Mouse (Mus musculus): ENCODE measurements around the gene Rpl11. TPM values are rescaled to one million over a fixed set of nuclear protein-coding genes. Genes with fewer than 3 reads are reported as not detected.

The Rpl11 gene
- polyA plus RNA-seq, 1 experiment from 2014 or later, result 211 TPM

DNA sequence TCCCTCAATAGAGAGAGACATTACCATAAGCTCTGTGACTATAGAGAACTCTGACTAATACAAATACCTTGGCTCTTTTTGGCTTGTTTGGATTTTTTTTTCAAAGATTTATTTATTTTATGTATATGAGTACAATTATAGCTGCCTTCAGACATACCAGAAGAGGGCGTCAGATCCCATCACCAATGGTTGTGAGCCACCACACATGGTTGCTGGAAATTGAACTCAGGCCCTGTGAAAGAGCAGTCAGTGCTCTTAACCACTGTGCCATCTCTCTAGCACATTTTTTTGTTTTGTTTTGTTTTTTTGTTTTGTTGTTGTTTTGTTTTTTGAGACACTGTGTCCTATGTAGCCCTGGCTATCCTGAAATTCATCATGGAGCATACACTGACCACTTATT lies 27.9 kb downstream of the Rpl11 start:
- H3K9ac ChIP-seq (ENCODE audit: low read length), result no peak overlapping the region
- H3K4me1 ChIP-seq (ENCODE audit: control insufficient read depth, insufficient read depth, low read length), result peaks cover 3% of the 10 kb centered on the region; the same call in 1 of the 2 replicates
- no peaks in the 10 kb centered on the region for H3K27me3 ChIP-seq (ENCODE audit: control insufficient read depth, insufficient read depth, low read length)
- H3K27ac ChIP-seq (ENCODE audit: low read length), result no peak overlapping the region
- 48% methylated on average over 1 of the region's 1 CpGs for WGBS
- no peak for ATAC-seq (replicated peaks; ENCODE audit: extremely low read depth, insufficient read depth, low FRiP score)
- no peak overlapping the region for H3K4me2 ChIP-seq (ENCODE audit: low read depth, low read length)
- H3K9me3 ChIP-seq (replicated peaks; ENCODE audit: control insufficient read depth, low read length), result no peaks in the 10 kb centered on the region
- no peak overlapping the region for H3K4me3 ChIP-seq (ENCODE audit: low read length)
- H3K36me3 ChIP-seq (ENCODE audit: control insufficient read depth, insufficient read depth), result no peaks in the 10 kb centered on the region

DNA sequence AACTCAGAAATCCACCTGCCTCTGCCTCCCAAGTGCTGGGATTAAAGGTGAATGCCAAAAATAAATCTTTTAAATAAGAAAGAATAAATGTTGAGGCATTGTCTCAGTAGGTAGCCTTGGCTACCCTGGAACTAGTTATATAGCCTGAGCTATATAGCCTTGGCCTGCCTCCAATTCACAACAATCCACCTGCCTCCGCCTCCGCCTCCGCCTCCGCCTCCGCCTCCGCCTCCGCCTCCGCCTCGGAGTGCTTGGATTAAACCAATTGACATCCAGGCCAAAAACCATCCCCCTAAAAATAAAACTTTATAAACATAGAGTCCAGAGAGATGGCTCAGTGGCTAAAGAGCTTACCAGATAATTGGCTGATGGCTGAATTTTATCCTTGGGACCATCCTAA lies 30.3 kb downstream of the Rpl11 start:
- no peaks in the 10 kb centered on the region for H3K36me3 ChIP-seq (ENCODE audit: control insufficient read depth, insufficient read depth)
- H3K9ac ChIP-seq (ENCODE audit: low read length), result no peak overlapping the region
- H3K4me3 ChIP-seq (ENCODE audit: low read length), result no peak overlapping the region
- H3K4me1 ChIP-seq (ENCODE audit: control insufficient read depth, insufficient read depth, low read length), result peaks cover 9% of the 10 kb centered on the region
- no peaks in the 10 kb centered on the region for H3K9me3 ChIP-seq (replicated peaks; ENCODE audit: control insufficient read depth, low read length)
- 91% methylated on average over 9 of the region's 9 CpGs for WGBS
- H3K27ac ChIP-seq (ENCODE audit: low read length), result no peak overlapping the region
- no peak for ATAC-seq (replicated peaks; ENCODE audit: extremely low read depth, insufficient read depth, low FRiP score)
- H3K4me2 ChIP-seq (ENCODE audit: low read depth, low read length), result no peak overlapping the region
- H3K27me3 ChIP-seq (ENCODE audit: control insufficient read depth, insufficient read depth, low read length), result no peaks in the 10 kb centered on the region

DNA sequence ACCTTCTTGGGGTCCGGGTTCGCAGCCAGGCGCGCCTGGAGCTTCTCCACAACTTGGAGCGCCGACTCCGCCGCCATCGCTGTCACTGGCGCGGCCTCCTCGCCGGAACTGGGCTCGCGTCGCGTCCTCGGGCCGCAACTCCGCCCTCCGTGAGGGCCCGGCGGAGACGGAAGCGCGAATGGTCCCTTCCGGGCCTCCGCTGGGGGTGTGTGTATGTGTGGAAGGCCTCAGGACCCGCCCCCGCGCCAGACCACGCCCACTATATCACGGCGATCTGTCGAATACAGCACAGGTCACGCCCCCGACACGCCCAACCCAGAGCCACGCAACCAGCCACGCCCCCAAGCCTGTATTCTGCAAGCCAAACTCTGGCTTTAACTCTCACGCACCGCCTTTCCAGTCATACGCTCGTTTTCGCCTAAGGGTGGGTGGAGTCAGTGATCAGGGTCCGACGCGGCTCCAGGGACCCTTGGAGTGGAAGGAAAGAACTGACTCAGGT lies 31.6 kb downstream of the Rpl11 start, which contains the start of gene Eloa:
TSS of gene Eloa (minus strand) at position 215 of the 499 bp plus-strand sequence.
- no peaks in the 10 kb centered on the region for H3K36me3 ChIP-seq (ENCODE audit: control insufficient read depth, insufficient read depth)
- H3K27me3 ChIP-seq (ENCODE audit: control insufficient read depth, insufficient read depth, low read length), result no peaks in the 10 kb centered on the region
- no peaks in the 10 kb centered on the region for H3K9me3 ChIP-seq (replicated peaks; ENCODE audit: control insufficient read depth, low read length)
- peaks cover 9% of the 10 kb centered on the region for H3K4me1 ChIP-seq (ENCODE audit: control insufficient read depth, insufficient read depth, low read length)
- ATAC-seq (replicated peaks; ENCODE audit: extremely low read depth, insufficient read depth, low FRiP score), result peak; percentile 100
- H3K9ac ChIP-seq (ENCODE audit: low read length), result peak within 1 kb of the TSS; percentile 100
- H3K27ac ChIP-seq (ENCODE audit: low read length), result peak within 1 kb of the TSS; percentile 89
- peak within 1 kb of the TSS; percentile 100 for H3K4me3 ChIP-seq (ENCODE audit: low read length)
- under 1% methylated on average over 48 of the region's 48 CpGs for WGBS
- peak within 1 kb of the TSS; percentile 74 for H3K4me2 ChIP-seq (ENCODE audit: low read depth, low read length)

DNA sequence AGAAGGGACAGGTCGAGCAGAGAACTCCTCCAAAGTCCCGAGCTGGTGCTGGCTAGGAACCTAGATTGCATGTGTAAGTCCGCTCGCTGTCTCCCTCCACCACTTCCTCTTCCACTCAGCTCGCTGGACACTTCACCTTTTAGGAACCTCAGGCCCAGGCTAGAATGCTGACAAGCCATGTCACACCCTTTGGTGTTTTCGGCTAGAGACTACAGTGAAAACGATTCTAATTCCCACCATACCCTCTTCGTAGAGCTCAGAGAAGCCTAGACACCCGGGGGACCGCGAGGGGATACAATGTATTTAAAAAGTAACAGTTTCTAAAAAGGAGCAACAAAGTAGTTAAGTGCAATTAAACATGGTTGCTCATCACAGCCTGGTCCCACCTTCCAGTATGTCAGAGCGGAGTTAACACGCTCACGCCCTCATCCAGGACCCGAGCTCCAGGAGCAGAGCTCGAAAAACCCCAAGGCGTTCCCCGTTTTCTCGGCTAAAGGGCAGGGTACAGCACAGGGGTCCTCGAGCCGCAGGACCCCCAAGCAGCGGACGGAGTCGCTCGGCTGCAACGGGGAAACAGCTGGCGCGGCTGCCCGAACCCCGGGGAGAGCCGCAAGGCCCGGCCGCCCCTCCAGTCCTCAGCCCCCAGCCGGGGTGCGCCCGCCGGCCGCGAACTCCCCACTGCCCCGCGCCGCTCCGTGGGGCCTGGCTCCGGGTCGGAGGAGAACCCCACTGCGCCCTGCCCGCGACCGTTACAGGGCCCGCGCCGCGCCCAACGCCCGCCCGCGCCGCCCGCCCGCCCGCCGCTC lies 32.3 kb downstream of the Rpl11 start:
- WGBS, result under 1% methylated on average over 45 of the region's 62 CpGs
- peak; percentile 63 for ATAC-seq (replicated peaks; ENCODE audit: extremely low read depth, insufficient read depth, low FRiP score)

DNA sequence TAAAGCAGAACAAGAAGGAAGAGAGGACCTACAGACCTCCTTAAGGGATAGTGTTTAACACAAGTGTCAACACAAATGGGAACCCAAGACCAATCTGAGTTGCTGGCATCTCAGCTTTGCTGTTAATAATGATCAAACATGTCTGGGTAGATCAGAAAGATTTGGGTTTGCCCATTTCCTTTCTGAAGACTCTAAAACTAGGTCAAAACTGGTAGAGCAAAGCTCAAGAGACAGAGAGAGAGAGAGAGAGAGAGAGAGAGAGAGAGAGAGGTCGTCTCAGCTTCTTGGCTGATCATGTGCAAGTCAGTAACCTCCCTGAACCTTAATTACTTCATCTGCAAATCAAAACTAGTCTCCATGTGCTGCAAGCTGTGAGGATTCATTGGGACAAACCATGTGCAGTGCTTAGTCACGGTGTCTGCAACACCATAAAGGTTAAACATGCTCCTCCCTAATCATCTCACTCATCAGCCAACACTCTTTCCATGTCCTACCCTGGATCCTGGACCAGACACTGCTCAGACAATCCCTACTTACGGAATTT lies 37.1 kb downstream of the Rpl11 start:
- WGBS, result 78% methylated on average over 3 of the region's 3 CpGs

More for the DNA sequence above, 32.3 kb downstream of the Rpl11 start:
- H3K4me2 ChIP-seq (ENCODE audit: low read depth, low read length), result peak overlapping the region; percentile 74
- H3K4me3 ChIP-seq (ENCODE audit: low read length), result peak overlapping the region; percentile 100
- peak overlapping the region; percentile 89 for H3K27ac ChIP-seq (ENCODE audit: low read length)
- no peaks in the 10 kb centered on the region for H3K36me3 ChIP-seq (ENCODE audit: control insufficient read depth, insufficient read depth)
- H3K4me1 ChIP-seq (ENCODE audit: control insufficient read depth, insufficient read depth, low read length), result peaks cover 9% of the 10 kb centered on the region
- H3K9me3 ChIP-seq (replicated peaks; ENCODE audit: control insufficient read depth, low read length), result no peaks in the 10 kb centered on the region
- peak overlapping the region; percentile 100 for H3K9ac ChIP-seq (ENCODE audit: low read length)
- no peaks in the 10 kb centered on the region for H3K27me3 ChIP-seq (ENCODE audit: control insufficient read depth, insufficient read depth, low read length)

DNA sequence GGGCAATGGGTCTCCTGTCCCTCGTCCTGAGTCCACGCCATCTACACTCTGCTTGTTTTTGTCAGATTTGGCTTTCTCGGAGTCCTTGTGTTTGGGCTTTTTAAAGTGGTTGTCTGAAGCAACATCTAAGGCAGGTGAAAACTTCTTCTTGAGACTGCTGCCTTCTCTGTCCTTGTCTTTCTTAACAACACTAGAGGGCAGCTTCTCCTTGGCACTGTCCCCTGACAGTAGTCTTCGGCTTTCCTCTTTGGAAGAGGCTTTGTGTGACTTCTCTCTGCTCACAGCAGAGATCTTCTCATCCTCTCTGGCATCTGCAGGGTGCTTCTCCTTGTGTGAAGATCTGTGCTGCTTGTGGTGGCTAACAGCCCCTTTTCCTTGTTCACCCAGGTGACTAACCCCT lies 42.6 kb downstream of the Rpl11 start:
- Histone ChIP-seq H3K27me3 (ENCODE audit: control insufficient read depth, insufficient read depth, low read length) (no peaks in the 10 kb centered on the region), H3K27ac (ENCODE audit: low read length) (no peak overlapping the region), H3K4me1 (ENCODE audit: control insufficient read depth, insufficient read depth, low read length) (no peaks in the 10 kb centered on the region), H3K4me3 (ENCODE audit: low read length) (no peak overlapping the region), H3K4me2 (ENCODE audit: low read depth, low read length) (no peak overlapping the region), H3K36me3 (ENCODE audit: control insufficient read depth, insufficient read depth) (peaks cover 64% of the 10 kb centered on the region), H3K9ac (ENCODE audit: low read length) (no peak overlapping the region), H3K9me3 (replicated peaks; ENCODE audit: control insufficient read depth, low read length) (no peaks in the 10 kb centered on the region)
- no peak for ATAC-seq (replicated peaks; ENCODE audit: extremely low read depth, insufficient read depth, low FRiP score)
- WGBS, result 84% methylated on average over 4 of the region's 4 CpGs

More for the DNA sequence above, 37.1 kb downstream of the Rpl11 start:
- Histone ChIP-seq H3K4me1 (ENCODE audit: control insufficient read depth, insufficient read depth, low read length) (peaks cover 9% of the 10 kb centered on the region), H3K27me3 (ENCODE audit: control insufficient read depth, insufficient read depth, low read length) (no peaks in the 10 kb centered on the region), H3K4me2 (ENCODE audit: low read depth, low read length) (no peak overlapping the region), H3K36me3 (ENCODE audit: control insufficient read depth, insufficient read depth) (peaks cover 17% of the 10 kb centered on the region), H3K9me3 (replicated peaks; ENCODE audit: control insufficient read depth, low read length) (no peaks in the 10 kb centered on the region), H3K27ac (ENCODE audit: low read length) (no peak overlapping the region), H3K4me3 (ENCODE audit: low read length) (no peak overlapping the region), H3K9ac (ENCODE audit: low read length) (no peak overlapping the region)
- no peak for ATAC-seq (replicated peaks; ENCODE audit: extremely low read depth, insufficient read depth, low FRiP score)

DNA sequence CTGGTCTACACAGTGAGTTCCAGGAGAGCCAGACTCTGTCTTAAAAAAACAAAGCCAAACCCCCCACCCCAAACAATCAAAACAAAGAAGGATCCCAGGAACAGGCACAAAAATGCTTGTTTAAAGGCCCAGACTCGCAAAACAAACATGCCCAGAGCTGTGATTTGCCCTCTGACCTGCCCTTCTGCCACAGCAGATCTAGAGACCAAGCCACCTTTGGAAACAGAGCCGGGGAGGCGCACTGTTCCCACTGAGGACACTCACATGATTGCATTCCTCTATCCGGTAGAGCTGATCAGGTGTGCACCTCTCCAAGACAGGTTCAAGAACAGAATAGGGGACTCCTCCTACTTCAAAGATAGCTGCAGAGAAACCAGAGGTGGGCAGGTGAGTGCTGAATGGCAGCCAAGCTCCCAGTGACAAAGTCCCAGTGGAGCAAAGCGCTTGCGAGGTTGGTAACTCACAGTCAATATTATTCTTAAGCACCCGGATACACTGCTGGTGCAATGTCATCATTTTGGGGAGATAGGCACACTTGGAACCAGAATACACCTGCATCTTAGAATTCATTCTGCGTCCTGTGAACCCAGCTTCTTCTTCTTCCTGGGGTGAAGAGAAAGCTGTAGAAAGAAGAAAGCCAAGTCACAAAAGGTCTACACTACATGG lies 44.3 kb downstream of the Rpl11 start:
- no peak overlapping the region for H3K27ac ChIP-seq (ENCODE audit: low read length)
- H3K9me3 ChIP-seq (replicated peaks; ENCODE audit: control insufficient read depth, low read length), result no peaks in the 10 kb centered on the region
- H3K4me1 ChIP-seq (ENCODE audit: control insufficient read depth, insufficient read depth, low read length), result no peaks in the 10 kb centered on the region
- H3K9ac ChIP-seq (ENCODE audit: low read length), result no peak overlapping the region
- H3K36me3 ChIP-seq (ENCODE audit: control insufficient read depth, insufficient read depth), result peaks cover 77% of the 10 kb centered on the region
- H3K4me2 ChIP-seq (ENCODE audit: low read depth, low read length), result no peak overlapping the region
- no peaks in the 10 kb centered on the region for H3K27me3 ChIP-seq (ENCODE audit: control insufficient read depth, insufficient read depth, low read length)
- ATAC-seq (replicated peaks; ENCODE audit: extremely low read depth, insufficient read depth, low FRiP score), result no peak
- WGBS, result 89% methylated on average over 8 of the region's 8 CpGs
- H3K4me3 ChIP-seq (ENCODE audit: low read length), result no peak overlapping the region

DNA sequence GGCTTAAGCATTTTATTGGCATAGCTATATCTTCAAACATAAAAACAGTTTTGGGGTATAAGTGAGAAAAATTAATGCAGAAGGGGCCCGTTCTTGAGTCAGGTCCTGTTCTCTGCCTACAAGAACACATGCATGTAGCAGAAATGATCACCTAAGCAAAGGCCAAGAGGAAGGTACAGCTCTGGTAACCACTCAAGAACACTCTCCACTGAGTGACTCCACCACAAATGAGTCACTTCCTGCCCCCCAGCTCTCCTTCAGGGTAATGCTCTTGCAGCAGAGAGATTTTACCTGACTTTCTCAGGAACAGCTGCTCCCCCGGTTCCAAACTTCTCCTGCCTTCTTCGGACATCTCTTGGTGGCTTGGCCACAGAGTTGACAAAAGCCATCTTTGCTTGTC lies 46.4 kb downstream of the Rpl11 start:
- no peak overlapping the region for H3K4me2 ChIP-seq (ENCODE audit: low read depth, low read length)
- H3K27ac ChIP-seq (ENCODE audit: low read length), result no peak overlapping the region
- 91% methylated on average over 3 of the region's 3 CpGs for WGBS
- H3K36me3 ChIP-seq (ENCODE audit: control insufficient read depth, insufficient read depth), result peaks cover 73% of the 10 kb centered on the region
- no peak for ATAC-seq (replicated peaks; ENCODE audit: extremely low read depth, insufficient read depth, low FRiP score)
- H3K4me3 ChIP-seq (ENCODE audit: low read length), result no peak overlapping the region
- H3K9ac ChIP-seq (ENCODE audit: low read length), result no peak overlapping the region
- no peaks in the 10 kb centered on the region for H3K9me3 ChIP-seq (replicated peaks; ENCODE audit: control insufficient read depth, low read length)
- H3K27me3 ChIP-seq (ENCODE audit: control insufficient read depth, insufficient read depth, low read length), result no peaks in the 10 kb centered on the region
- H3K4me1 ChIP-seq (ENCODE audit: control insufficient read depth, insufficient read depth, low read length), result no peaks in the 10 kb centered on the region

DNA sequence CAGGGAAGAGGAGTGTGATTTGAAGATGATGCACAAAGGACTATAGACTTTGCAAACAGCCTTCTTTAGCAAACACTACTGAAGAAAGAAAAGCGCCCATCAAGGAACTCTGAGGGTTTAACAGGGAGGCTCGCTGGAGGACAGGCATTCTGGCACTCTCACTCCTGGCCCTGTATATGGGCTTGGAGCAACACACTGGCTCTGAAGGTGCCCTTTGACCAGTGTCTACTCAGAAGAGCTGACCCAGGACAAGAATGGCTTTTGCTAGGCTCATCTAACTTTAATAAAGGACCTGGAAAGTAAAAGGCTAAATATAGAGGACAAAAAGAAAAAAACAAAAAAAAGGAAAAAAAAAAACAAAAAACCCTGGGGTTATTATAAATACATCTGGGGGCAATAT lies 48.3 kb downstream of the Rpl11 start:
- Histone ChIP-seq H3K4me3 (ENCODE audit: low read length) (no peak overlapping the region), H3K4me2 (ENCODE audit: low read depth, low read length) (no peak overlapping the region), H3K27me3 (ENCODE audit: control insufficient read depth, insufficient read depth, low read length) (no peaks in the 10 kb centered on the region), H3K27ac (ENCODE audit: low read length) (no peak overlapping the region), H3K4me1 (ENCODE audit: control insufficient read depth, insufficient read depth, low read length) (no peaks in the 10 kb centered on the region), H3K36me3 (ENCODE audit: control insufficient read depth, insufficient read depth) (peaks cover 55% of the 10 kb centered on the region), H3K9ac (ENCODE audit: low read length) (no peak overlapping the region), H3K9me3 (replicated peaks; ENCODE audit: control insufficient read depth, low read length) (no peaks in the 10 kb centered on the region)
- 82% methylated on average over 2 of the region's 2 CpGs for WGBS
- ATAC-seq (replicated peaks; ENCODE audit: extremely low read depth, insufficient read depth, low FRiP score), result no peak
